Mouse (Mus musculus): ENCODE data around the gene Brd7.

- TF ChIP-seq CTCF (IDR thresholded peaks at IDR 0.05; ENCODE audit: control insufficient read depth, insufficient read depth, insufficient read length) (no peak), CEBPB (IDR thresholded peaks at IDR 0.05; ENCODE audit: low read depth) (no peak), USF1 (IDR thresholded peaks at IDR 0.05; ENCODE audit: low read depth) (no peak), MYOD1 (IDR thresholded peaks at IDR 0.05; ENCODE audit: control insufficient read depth, insufficient read length, low read depth) (no peak), FOSL1 (IDR thresholded peaks at IDR 0.05; ENCODE audit: insufficient read depth, low read length, poor library complexity, severe bottlenecking) (no peak)
Observed at GRCm38 (mm10) chr8:88382311-88383163, 20.5 kb upstream of the Brd7 start.

All from C2C12 (cell line).